Mouse (Mus musculus) retina, embryonic 14.5 days (tissue): ENCODE measurements around the gene Uvrag.

ENCODE experiments used
- DNase-seq: peaks from one replicate; pipeline ENCODE4 v3.0.0-alpha.2; 2015; ENCODE audit warnings: low spot score

Uvrag gene

GRCm38 (mm10) chr7:98843649-98844048 is 297.3 kb downstream of the Uvrag start:
- peak; percentile 65 for DNase-seq

- no peak for DNase-seq
Observed at GRCm38 (mm10) chr7:98842997-98843396, 297.9 kb downstream of the Uvrag start.

GRCm38 (mm10) chr7:98841802-98842201 is 299.1 kb downstream of the Uvrag start:
- DNase-seq, result peak; percentile 47

- no peak for DNase-seq
Observed at GRCm38 (mm10) chr7:98840771-98841170, 300.2 kb downstream of the Uvrag start.

GRCm38 (mm10) chr7:98839312-98839711 is 301.6 kb downstream of the Uvrag start:
- no peak for DNase-seq

GRCm38 (mm10) chr7:98838729-98839141 is 302.2 kb downstream of the Uvrag start:
- DNase-seq, result peak; percentile 72

- DNase-seq, result peak; percentile 89
Observed at GRCm38 (mm10) chr7:98837901-98838300, 303.0 kb downstream of the Uvrag start.

- DNase-seq, result peak; percentile 74
Observed at GRCm38 (mm10) chr7:98836646-98837045, 304.3 kb downstream of the Uvrag start.

- DNase-seq, result peak; percentile 52
Observed at GRCm38 (mm10) chr7:98835519-98836441, 305.2 kb downstream of the Uvrag start.
